Mouse (Mus musculus): ENCODE results near the gene 9530077C05Rik. TPM values are rescaled to one million over a fixed set of nuclear protein-coding genes. Genes with fewer than 3 reads are reported as not detected.

The 9530077C05Rik gene
- polyA plus RNA-seq (2014; fragmentation: Illumina TruSeq; extraction: RNeasy Lipid Tissue Mini Kit (QIAGEN cat#74804); ENCODE audit: low read depth, low replicate concordance) = not detected

DNA sequence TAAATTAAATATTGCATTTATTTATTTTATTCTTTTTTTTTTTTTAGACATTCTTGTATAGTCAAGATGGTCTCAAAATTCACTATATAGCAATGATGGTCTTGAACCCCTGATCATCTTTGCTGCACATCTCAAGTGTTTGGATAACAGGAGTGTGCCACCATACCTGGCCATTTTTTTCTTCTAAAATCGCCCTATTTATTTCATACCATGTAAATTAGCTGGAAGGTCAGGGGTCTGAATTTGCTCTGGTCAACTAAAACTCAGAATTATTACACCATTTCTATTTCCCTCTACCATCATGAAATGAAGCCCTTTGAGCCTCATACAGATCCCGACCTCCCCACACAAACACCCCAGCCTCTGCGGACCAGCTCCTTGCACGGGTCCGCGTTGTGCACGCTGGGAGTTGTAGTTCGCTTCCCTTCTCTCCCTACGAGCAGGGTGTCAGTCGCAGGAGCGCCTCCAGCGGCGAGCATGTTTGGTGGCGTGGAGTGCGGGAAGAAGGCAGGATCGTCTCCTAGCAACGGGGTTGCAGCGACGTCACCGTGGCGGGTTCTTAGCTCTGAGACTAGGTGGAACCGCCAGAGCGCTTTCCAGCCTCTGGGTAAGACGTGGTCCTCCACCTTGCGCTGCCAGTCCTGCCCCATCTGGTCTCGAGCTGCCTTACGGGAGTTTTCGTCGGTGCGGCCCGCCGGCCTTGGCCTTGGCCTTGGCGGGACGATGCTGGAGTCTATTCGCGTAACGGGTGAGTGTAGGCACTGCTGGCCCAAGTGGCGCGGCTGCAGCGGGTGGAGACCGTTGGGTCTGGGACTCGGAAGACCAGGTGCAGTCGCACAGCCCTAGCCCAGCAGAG, at the start of gene 9530077C05Rik:
9530077C05Rik (plus strand) TSS at position 512 of the 856 bp plus-strand sequence.

DNA sequence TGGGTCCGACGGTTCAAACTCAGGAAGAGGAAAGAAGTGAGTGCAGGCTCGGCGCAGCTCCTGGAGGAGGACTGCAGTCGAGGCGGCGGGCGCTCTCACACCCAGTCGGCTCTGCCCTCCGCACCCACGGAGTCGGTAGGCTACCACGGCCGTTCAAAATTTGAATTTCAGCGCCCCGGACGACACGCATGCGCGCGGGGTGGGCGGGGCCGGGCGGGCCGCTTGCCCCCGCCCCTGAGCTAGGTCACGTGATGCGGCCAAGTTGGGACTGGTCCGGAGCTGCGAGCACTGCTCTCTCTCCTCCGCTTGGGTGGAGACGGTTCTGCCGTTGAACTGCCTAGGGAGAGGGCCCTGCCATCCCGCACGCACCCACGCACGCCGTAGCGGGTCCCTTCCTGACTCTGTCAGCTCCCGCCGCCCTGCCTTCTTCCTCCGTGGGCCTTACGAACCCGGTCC, 22.3 kb upstream of the 9530077C05Rik start, which contains the start of gene Anln:
Anln (minus strand) TSS at position 168 of the 456 bp plus-strand sequence.

GRCm38 (mm10) chr9:22453990-22454389, 42.7 kb downstream of the 9530077C05Rik start, which contains the start of gene Gm17545:
Gene Gm17545, plus strand, starts transcription at chr9:22454290.

GRCm38 (mm10) chr9:22469643-22470042, 58.3 kb downstream of the 9530077C05Rik start, which contains the start of gene Rp9:
Gene Rp9, minus strand, starts transcription at chr9:22469743.

DNA sequence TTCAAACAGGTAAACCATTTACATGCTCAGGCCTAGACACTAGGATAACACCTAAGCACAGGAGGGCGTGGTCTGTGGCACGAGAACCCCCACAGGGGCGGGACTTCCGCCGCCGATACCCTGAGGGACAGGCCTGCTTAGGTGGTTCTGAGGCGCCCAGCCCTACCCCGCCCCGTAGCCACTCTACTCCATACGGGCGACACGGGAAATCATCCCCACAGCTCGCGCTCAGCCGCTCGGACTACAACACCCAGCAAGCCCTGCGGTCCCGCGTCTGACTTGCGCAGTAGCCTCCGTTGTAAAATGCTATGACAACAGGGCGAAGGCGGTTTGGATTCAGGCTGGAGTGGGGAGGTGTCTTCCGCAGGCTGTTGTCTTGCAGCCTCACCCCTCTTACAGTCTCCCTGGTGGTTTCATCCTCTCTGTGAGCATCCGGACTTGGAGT, 64.1 kb downstream of the 9530077C05Rik start, which contains the start of gene Bbs9:
Bbs9 (plus strand) TSS at position 292 of the 445 bp plus-strand sequence.

Other genes with a start within 250 kb of the 9530077C05Rik start
- gene Zfp872, start 223.4 kb upstream of the 9530077C05Rik start, polyA plus RNA-seq (2014; fragmentation: Illumina TruSeq; extraction: RNeasy Lipid Tissue Mini Kit (QIAGEN cat#74804); ENCODE audit: low read depth, low replicate concordance) = 0.21 TPM
- gene Zfp809, start 185.8 kb upstream of the 9530077C05Rik start, polyA plus RNA-seq (2014; fragmentation: Illumina TruSeq; extraction: RNeasy Lipid Tissue Mini Kit (QIAGEN cat#74804); ENCODE audit: low read depth, low replicate concordance) = 34.5 TPM
- gene Zfp599, start 151.6 kb upstream of the 9530077C05Rik start, polyA plus RNA-seq (2014; fragmentation: Illumina TruSeq; extraction: RNeasy Lipid Tissue Mini Kit (QIAGEN cat#74804); ENCODE audit: low read depth, low replicate concordance) = 0.29 TPM
- 9.0 TPM for gene Zfp810, start 103.9 kb upstream of the 9530077C05Rik start, polyA plus RNA-seq (2014; fragmentation: Illumina TruSeq; extraction: RNeasy Lipid Tissue Mini Kit (QIAGEN cat#74804); ENCODE audit: low read depth, low replicate concordance)
- gene Anln, start 22.3 kb upstream of the 9530077C05Rik start, polyA plus RNA-seq (2014; fragmentation: Illumina TruSeq; extraction: RNeasy Lipid Tissue Mini Kit (QIAGEN cat#74804); ENCODE audit: low read depth, low replicate concordance) = 0.77 TPM
- gene Gm17545, start 42.8 kb downstream of the 9530077C05Rik start, polyA plus RNA-seq (2014; fragmentation: Illumina TruSeq; extraction: RNeasy Lipid Tissue Mini Kit (QIAGEN cat#74804); ENCODE audit: low read depth, low replicate concordance) = not detected
- gene Rp9, start 58.2 kb downstream of the 9530077C05Rik start, polyA plus RNA-seq (2014; fragmentation: Illumina TruSeq; extraction: RNeasy Lipid Tissue Mini Kit (QIAGEN cat#74804); ENCODE audit: low read depth, low replicate concordance) = 32.2 TPM
- 3.7 TPM for gene Bbs9, start 64.2 kb downstream of the 9530077C05Rik start, polyA plus RNA-seq (2014; fragmentation: Illumina TruSeq; extraction: RNeasy Lipid Tissue Mini Kit (QIAGEN cat#74804); ENCODE audit: low read depth, low replicate concordance)

Data from liver, adult 10 weeks (tissue).